Mouse (Mus musculus): ENCODE measurements around the gene Eid3.

DNA sequence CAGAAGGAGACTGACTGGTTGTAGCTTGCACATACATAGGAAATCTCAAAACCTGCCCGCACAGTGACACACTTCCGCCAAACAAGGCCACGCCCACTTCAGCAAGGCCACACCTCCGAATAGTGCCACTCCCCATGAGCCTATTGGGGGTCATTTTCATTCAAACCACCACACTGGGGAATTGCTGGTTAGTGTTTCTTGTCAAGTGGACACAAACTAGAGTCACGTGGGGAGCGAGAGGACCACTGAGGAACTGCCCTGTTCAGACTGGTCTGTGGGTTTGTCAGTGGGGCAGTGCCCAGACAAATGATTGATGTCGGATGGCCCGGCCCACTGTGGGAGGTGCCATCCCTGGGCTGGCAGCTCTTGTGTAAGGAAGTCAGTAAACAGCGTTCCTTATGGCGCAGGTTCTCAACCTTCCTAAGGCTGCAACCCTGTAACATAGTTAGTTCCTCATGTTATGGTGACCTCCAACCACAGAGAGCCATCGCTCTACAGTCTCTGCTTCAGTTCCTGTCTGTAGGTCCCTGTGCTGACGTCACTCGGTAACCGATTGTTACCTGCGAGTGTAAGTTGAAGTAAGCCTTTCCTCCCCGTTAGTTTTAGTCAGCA lies 33.5 kb downstream of the Eid3 start:
- TF ChIP-seq CHD2 (IDR thresholded peaks at IDR 0.05; ENCODE audit: low read depth, low read length) (no peak), ZNF384 (IDR thresholded peaks at IDR 0.05; ENCODE audit: low read depth, low read length) (no peak)
